ENCODE assay signal across 33 mouse cellular contexts in genomic region chr3:133554552-133555067, GRCm38 (mm10).
"Had no signal": no experiment of that assay in that cellular context is flagged by ENCODE, and none has a peak within 500 bp of the region (broad histone marks: within the 10 kb centered on the region; RNA-seq: fewer than 3 reads in every experiment).

No protein-coding gene starts in this region.

- H3K9ac ChIP-seq: heart, embryonic 12.5 days; heart, embryonic 13.5 days; heart, embryonic 15.5 days; hindbrain, embryonic 12.5 days; hindbrain, embryonic 13.5 days; hindbrain, embryonic 14.5 days; hindbrain, embryonic 15.5 days; intestine, embryonic 15.5 days; kidney, embryonic 15.5 days had no signal

- H3K27me3 ChIP-seq: heart, embryonic 12.5 days; heart, embryonic 13.5 days; heart, embryonic 15.5 days; hindbrain, embryonic 12.5 days; hindbrain, embryonic 13.5 days; hindbrain, embryonic 15.5 days; intestine, embryonic 15.5 days; kidney, embryonic 15.5 days had no signal

- H3K4me2 ChIP-seq: heart, embryonic 11.5 days; heart, embryonic 12.5 days; heart, embryonic 13.5 days; heart, embryonic 15.5 days; hindbrain, embryonic 12.5 days; hindbrain, embryonic 13.5 days; hindbrain, embryonic 14.5 days; hindbrain, embryonic 15.5 days; intestine, embryonic 15.5 days; kidney, embryonic 15.5 days had no signal

- H3K4me3 ChIP-seq: heart, embryonic 10.5 days; heart, embryonic 12.5 days; heart, embryonic 13.5 days; heart, embryonic 15.5 days; hindbrain, embryonic 10.5 days; hindbrain, embryonic 12.5 days; hindbrain, embryonic 13.5 days; hindbrain, embryonic 15.5 days; intestine, embryonic 15.5 days; kidney, embryonic 15.5 days; layer of hippocampus, adult 2 months had no signal

- H3K4me1 ChIP-seq: heart, embryonic 10.5 days; heart, embryonic 12.5 days; heart, embryonic 13.5 days; heart, embryonic 15.5 days; hindbrain, embryonic 10.5 days; hindbrain, embryonic 12.5 days; hindbrain, embryonic 13.5 days; hindbrain, embryonic 15.5 days; intestine, embryonic 15.5 days had no signal

- ATAC-seq: hindbrain, embryonic 16.5 days; hindbrain, postnatal 0 days; inflammation-experienced regulatory T-cells, adult 6 months had no signal

- DNase-seq: heart, postnatal 10 days; heart, postnatal 14 days; heart, postnatal 36 days; heart, postnatal 4 days; kidney, adult 11 months; kidney, adult 18-20 months; kidney, adult 2 months; kidney, adult 8-10 months; kidney, adult 9 months; kidney, postnatal 10 days; kidney, postnatal 14 days; kidney, postnatal 25 days; kidney, postnatal 36 days; kidney, postnatal 4 days; layer of hippocampus, adult 9-11 months; layer of hippocampus, postnatal 36 days had no signal

- H3K27ac ChIP-seq: heart, embryonic 10.5 days; heart, embryonic 13.5 days; heart, embryonic 15.5 days; hindbrain, embryonic 10.5 days; hindbrain, embryonic 12.5 days; hindbrain, embryonic 13.5 days; hindbrain, embryonic 14.5 days; hindbrain, embryonic 15.5 days; hindbrain, postnatal 0 days; intestine, embryonic 15.5 days; kidney, embryonic 15.5 days; kidney, postnatal 0 days; layer of hippocampus, adult 2 months had no signal

- H3K9me3 ChIP-seq: heart, embryonic 10.5 days; heart, embryonic 12.5 days; heart, embryonic 13.5 days; heart, embryonic 15.5 days; hindbrain, embryonic 10.5 days; hindbrain, embryonic 12.5 days; hindbrain, embryonic 13.5 days; hindbrain, embryonic 15.5 days; intestine, embryonic 15.5 days; kidney, embryonic 15.5 days had no signal

- H3K36me3 ChIP-seq: heart, embryonic 10.5 days; heart, embryonic 12.5 days; heart, embryonic 13.5 days; heart, embryonic 15.5 days; hindbrain, embryonic 10.5 days; hindbrain, embryonic 12.5 days; hindbrain, embryonic 13.5 days; hindbrain, embryonic 15.5 days; intestine, embryonic 15.5 days; kidney, embryonic 15.5 days had no signal
